Mouse (Mus musculus): ENCODE data around the gene Elovl6. TPM values are rescaled to one million over a fixed set of nuclear protein-coding genes. Genes with fewer than 3 reads are reported as not detected.

The Elovl6 gene
- 16.2 and 22.7 TPM in 2 replicates for total RNA-seq (2015)
- 11.8 and 12.3 TPM in 2 replicates for total RNA-seq (2017)

- ATAC-seq (replicated peaks; ENCODE audit: poor library complexity), result peak; percentile 40
Observed at GRCm38 (mm10) chr3:129532180-129532864, at the start of gene Elovl6. Gene Elovl6, plus strand, starts transcription at chr3:129532355.

- 0 out of 2 replicates have a peak, but pooled peaks have one; percentile 14 for ATAC-seq (replicated peaks; ENCODE audit: poor library complexity)
Observed at GRCm38 (mm10) chr3:129488774-129489173, 43.4 kb upstream of the Elovl6 start.

GRCm38 (mm10) chr3:129494123-129494522, 38.0 kb upstream of the Elovl6 start:
- ATAC-seq (replicated peaks; ENCODE audit: poor library complexity), result peak; percentile 99

- 0 out of 2 replicates have a peak, but pooled peaks have one; percentile 5 for ATAC-seq (replicated peaks; ENCODE audit: poor library complexity)
Observed at GRCm38 (mm10) chr3:129494731-129495130, 37.4 kb upstream of the Elovl6 start.

- no peak for ATAC-seq (replicated peaks; ENCODE audit: poor library complexity)
Observed at GRCm38 (mm10) chr3:129503781-129504180, 28.4 kb upstream of the Elovl6 start.

- ATAC-seq (replicated peaks; ENCODE audit: poor library complexity), result no peak
Observed at GRCm38 (mm10) chr3:129504928-129505327, 27.2 kb upstream of the Elovl6 start.

GRCm38 (mm10) chr3:129507736-129508135, 24.4 kb upstream of the Elovl6 start:
- no peak for ATAC-seq (replicated peaks; ENCODE audit: poor library complexity)

GRCm38 (mm10) chr3:129508571-129508970, 23.6 kb upstream of the Elovl6 start:
- no peak for ATAC-seq (replicated peaks; ENCODE audit: poor library complexity)

- ATAC-seq (replicated peaks; ENCODE audit: poor library complexity), result peak; percentile 69
Observed at GRCm38 (mm10) chr3:129509725-129510124, 22.4 kb upstream of the Elovl6 start.

GRCm38 (mm10) chr3:129515863-129516436, 16.2 kb upstream of the Elovl6 start:
- ATAC-seq (replicated peaks; ENCODE audit: poor library complexity), result no peak

- peak; percentile 61; the same call in 1 of the 2 replicates for ATAC-seq (replicated peaks; ENCODE audit: poor library complexity)
Observed at GRCm38 (mm10) chr3:129520499-129520898, 11.7 kb upstream of the Elovl6 start.

GRCm38 (mm10) chr3:129523456-129524143, 8.6 kb upstream of the Elovl6 start:
- peak; percentile 90 for ATAC-seq (replicated peaks; ENCODE audit: poor library complexity)

GRCm38 (mm10) chr3:129527046-129527445, 5.1 kb upstream of the Elovl6 start:
- no peak for ATAC-seq (replicated peaks; ENCODE audit: poor library complexity)

GRCm38 (mm10) chr3:129529311-129529710, 2.8 kb upstream of the Elovl6 start:
- no peak for ATAC-seq (replicated peaks; ENCODE audit: poor library complexity)

- ATAC-seq (replicated peaks; ENCODE audit: poor library complexity), result no peak
Observed at GRCm38 (mm10) chr3:129530461-129530860, 1.7 kb upstream of the Elovl6 start.

GRCm38 (mm10) chr3:129532865-129533742, 949 bp downstream of the Elovl6 start:
- peak; percentile 19 for ATAC-seq (replicated peaks; ENCODE audit: poor library complexity)

- ATAC-seq (replicated peaks; ENCODE audit: poor library complexity), result peak; percentile 12
Observed at GRCm38 (mm10) chr3:129533743-129534530, 1.8 kb downstream of the Elovl6 start.

GRCm38 (mm10) chr3:129535444-129535843, 3.3 kb downstream of the Elovl6 start:
- ATAC-seq (replicated peaks; ENCODE audit: poor library complexity), result no peak

GRCm38 (mm10) chr3:129536109-129536508, 4.0 kb downstream of the Elovl6 start:
- ATAC-seq (replicated peaks; ENCODE audit: poor library complexity), result peak; percentile 80

GRCm38 (mm10) chr3:129537954-129538353, 5.8 kb downstream of the Elovl6 start:
- no peak for ATAC-seq (replicated peaks; ENCODE audit: poor library complexity)

All from megakaryocyte progenitor cell, adult 5-6 weeks (primary cell).